Mouse (Mus musculus) intestine, embryonic 16.5 days (tissue): ENCODE measurements around the gene Wdtc1. TPM values are rescaled to one million over a fixed set of nuclear protein-coding genes. Genes with fewer than 3 reads are reported as not detected.
A peak's percentile ranks its signal among the peaks of the same experiment; 100 is the strongest.

ENCODE experiments used
- ATAC-seq: fragments of 200-750 bp; cut with Nextera tagmentation; 2 replicates; pipeline ENCODE4 v1.8.0; 2017; ENCODE audit warnings: moderate TSS enrichment, moderate library complexity
- H3K27ac ChIP-seq: fragments of 300-500 bp; sonication (generic); 2 replicates; pipeline ENCODE4 v1.5.1; 2014; ENCODE audit warnings: mild to moderate bottlenecking, low read length
- H3K27me3 ChIP-seq: fragments of 300-500 bp; sonication (generic); replicated peaks from 2 replicates; pipeline ENCODE4 v1.6.1; 2014; ENCODE audit warnings: low read length, control low read depth, mixed read lengths; ENCODE audit not compliant: control insufficient read depth, insufficient read depth
- H3K36me3 ChIP-seq: fragments of 300-500 bp; sonication (generic); 2 replicates; pipeline ENCODE4 v1.6.1; 2014; ENCODE audit warnings: low read length, control low read depth; ENCODE audit not compliant: control insufficient read depth, insufficient read depth
- H3K4me1 ChIP-seq: fragments of 300-500 bp; sonication (generic); 2 replicates; pipeline ENCODE4 v1.6.1; 2014; ENCODE audit warnings: low read length, control low read depth, mixed read lengths; ENCODE audit not compliant: control insufficient read depth, insufficient read depth
- H3K4me2 ChIP-seq: fragments of 300-500 bp; sonication (generic); 2 replicates; pipeline ENCODE4 v1.6.1; 2014; ENCODE audit warnings: low read depth, low read length, control low read depth
- H3K4me3 ChIP-seq: fragments of 300-500 bp; sonication (generic); 2 replicates; pipeline ENCODE4 v1.5.1; 2014; ENCODE audit warnings: mild to moderate bottlenecking, low read length
- H3K9ac ChIP-seq: fragments of 300-500 bp; sonication (generic); 2 replicates; pipeline ENCODE4 v1.6.1; 2014; ENCODE audit warnings: low read depth, low read length
- H3K9me3 ChIP-seq: fragments of 300-500 bp; sonication (generic); 2 replicates; pipeline ENCODE4 v1.6.1; 2016; ENCODE audit warnings: low read length, control low read depth; ENCODE audit not compliant: control insufficient read depth
- WGBS: fragments of 180-500 bp; shearing (Covaris S2); extraction: QIAGEN DNeasy Blood & Tissue Kit; methylation state at CpG from one replicate; pipeline ENCODE4 v1.1.7; 2014; 5-methylcytosine and 5-hydroxymethylcytosine counted together
- polyA plus RNA-seq: library from polyadenylated mRNA; unstranded; fragments of >200 nt; fragmentation: Nextera tagmentation; extraction: Ambion mirVana; gene quantifications from 2 replicates; pipeline ENCODE4 v1.2.1, GENCODE M21; 2015

The Wdtc1 gene
- polyA plus RNA-seq, 1 experiment from 2014 or later: 11.4 TPM

DNA sequence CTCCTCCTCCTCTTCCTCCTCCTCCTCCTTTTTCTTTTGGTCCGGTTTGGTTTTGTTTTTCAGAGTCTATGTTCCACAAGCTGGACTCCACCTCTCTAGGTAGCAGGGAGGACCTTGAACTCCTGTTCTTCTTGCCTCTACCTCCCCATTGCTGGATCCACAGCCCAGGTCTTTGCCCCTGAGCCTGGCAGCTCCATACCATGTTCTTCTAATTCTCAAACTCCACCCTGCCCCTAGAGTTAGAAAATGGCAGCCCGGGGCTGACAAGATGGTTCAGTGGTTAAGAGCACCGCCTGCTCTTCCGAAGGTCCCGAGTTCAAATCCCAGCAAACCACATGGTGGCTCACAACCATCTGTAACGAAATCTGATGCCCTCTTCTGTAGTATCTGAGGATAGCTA, 1.4 kb upstream of the Wdtc1 start:
- no peak for ATAC-seq
- 93% methylated on average over 6 of the region's 6 CpGs for WGBS

DNA sequence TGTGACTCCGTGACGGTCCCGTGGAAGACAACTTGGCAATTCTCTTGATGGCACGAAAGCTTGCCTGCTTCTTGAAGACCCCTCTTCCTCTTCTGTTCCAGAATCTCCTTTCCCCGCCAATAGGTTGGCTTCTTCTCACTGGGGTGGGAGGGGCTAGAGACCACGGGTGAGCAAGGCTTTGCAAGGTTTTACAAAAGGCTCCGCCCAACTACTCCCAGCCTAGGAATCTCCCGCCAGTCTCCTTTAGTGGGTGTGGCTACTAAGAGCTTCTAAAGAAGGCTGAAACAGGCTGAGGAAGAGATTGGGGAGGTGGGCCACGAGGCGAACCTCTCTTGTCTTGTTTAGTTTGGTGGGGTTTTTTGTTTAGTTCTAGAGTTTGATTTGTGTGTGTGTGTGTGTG, 484 bp downstream of the Wdtc1 start:
- H3K4me3 ChIP-seq: no peak overlapping the region
- ATAC-seq: peak; percentile 40; the same call in 1 of the 2 replicates
- H3K4me2 ChIP-seq: no peak overlapping the region
- no peaks in the 10 kb centered on the region for H3K27me3 ChIP-seq
- H3K4me1 ChIP-seq: no peaks in the 10 kb centered on the region
- no peaks in the 10 kb centered on the region for H3K9me3 ChIP-seq
- 71% methylated on average over 10 of the region's 10 CpGs for WGBS
- H3K36me3 ChIP-seq: no peaks in the 10 kb centered on the region
- H3K27ac ChIP-seq: no peak overlapping the region
- H3K9ac ChIP-seq: no peak overlapping the region

More for the DNA sequence above, 1.4 kb upstream of the Wdtc1 start:
- H3K9ac ChIP-seq: no peak overlapping the region
- no peak overlapping the region for H3K4me2 ChIP-seq
- no peaks in the 10 kb centered on the region for H3K36me3 ChIP-seq
- no peak overlapping the region for H3K27ac ChIP-seq
- no peaks in the 10 kb centered on the region for H3K4me1 ChIP-seq
- no peak overlapping the region for H3K4me3 ChIP-seq
- no peaks in the 10 kb centered on the region for H3K27me3 ChIP-seq
- H3K9me3 ChIP-seq: no peaks in the 10 kb centered on the region

GRCm38 (mm10) chr4:133348051-133348775, 5.1 kb downstream of the Wdtc1 start:
- Histone ChIP-seq H3K36me3 (no peaks in the 10 kb centered on the region), H3K4me1 (no peaks in the 10 kb centered on the region), H3K4me3 (no peak overlapping the region), H3K9ac (no peak overlapping the region), H3K9me3 (no peaks in the 10 kb centered on the region), H3K4me2 (no peak overlapping the region), H3K27ac (no peak overlapping the region), H3K27me3 (no peaks in the 10 kb centered on the region)
- 82% methylated on average over 5 of the region's 5 CpGs for WGBS
- ATAC-seq: no peak

DNA sequence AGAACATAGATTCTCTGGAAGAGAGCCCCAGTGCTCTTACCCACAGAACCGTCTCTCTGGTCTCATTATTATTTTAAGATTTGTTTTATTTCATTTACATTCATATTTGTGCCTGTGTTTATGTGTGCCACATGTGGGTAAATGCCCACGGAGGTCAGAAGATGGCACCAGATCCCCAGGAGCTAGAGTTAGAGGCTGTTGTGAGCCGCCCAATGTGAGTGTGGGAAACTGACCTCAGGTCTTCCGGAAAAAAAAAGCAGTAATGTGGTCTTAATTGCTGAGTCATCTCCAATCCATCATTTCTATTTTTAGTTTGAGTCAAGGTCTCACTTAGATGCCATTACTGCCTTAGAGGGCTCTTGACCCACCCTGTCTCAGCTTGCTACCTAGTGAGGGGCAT, 5.7 kb downstream of the Wdtc1 start:
- H3K27me3 ChIP-seq: no peaks in the 10 kb centered on the region
- no peak for ATAC-seq
- no peaks in the 10 kb centered on the region for H3K4me1 ChIP-seq
- no peaks in the 10 kb centered on the region for H3K9me3 ChIP-seq
- WGBS: 67% methylated on average over 4 of the region's 4 CpGs
- H3K4me3 ChIP-seq: no peak overlapping the region
- no peaks in the 10 kb centered on the region for H3K36me3 ChIP-seq
- H3K4me2 ChIP-seq: no peak overlapping the region
- H3K9ac ChIP-seq: no peak overlapping the region
- H3K27ac ChIP-seq: no peak overlapping the region

GRCm38 (mm10) chr4:133346577-133346976, 6.7 kb downstream of the Wdtc1 start:
- H3K4me3 ChIP-seq: no peak overlapping the region
- WGBS: 70% methylated on average over 4 of the region's 4 CpGs
- no peak overlapping the region for H3K4me2 ChIP-seq
- no peak overlapping the region for H3K27ac ChIP-seq
- no peaks in the 10 kb centered on the region for H3K9me3 ChIP-seq
- no peaks in the 10 kb centered on the region for H3K27me3 ChIP-seq
- H3K4me1 ChIP-seq: no peaks in the 10 kb centered on the region
- ATAC-seq: no peak
- H3K36me3 ChIP-seq: no peaks in the 10 kb centered on the region
- H3K9ac ChIP-seq: no peak overlapping the region

DNA sequence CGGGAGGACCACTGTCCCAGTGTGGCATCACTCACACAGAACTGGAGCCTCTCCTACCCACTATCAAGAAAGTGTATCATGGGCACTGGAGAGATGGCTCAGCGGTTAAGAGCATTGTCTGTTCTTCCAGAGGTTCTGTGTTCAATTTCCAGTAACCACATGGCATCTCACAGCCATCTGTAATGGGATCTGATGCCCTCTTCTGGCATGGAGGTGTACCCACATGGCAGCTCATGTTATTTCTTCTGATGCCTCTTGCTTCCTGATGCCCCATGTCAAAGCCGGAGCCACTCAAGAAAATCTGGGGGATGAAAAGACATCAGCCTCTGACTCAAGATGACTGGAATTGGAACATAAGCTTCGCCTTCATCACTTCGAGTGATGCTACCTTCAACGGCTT, 7.6 kb downstream of the Wdtc1 start:
- Histone ChIP-seq H3K36me3 (no peaks in the 10 kb centered on the region), H3K9me3 (no peaks in the 10 kb centered on the region), H3K27ac (no peak overlapping the region), H3K4me1 (no peaks in the 10 kb centered on the region), H3K27me3 (no peaks in the 10 kb centered on the region), H3K4me2 (no peak overlapping the region), H3K4me3 (no peak overlapping the region), H3K9ac (no peak overlapping the region)
- no peak for ATAC-seq
- WGBS: 86% methylated on average over 6 of the region's 6 CpGs

- Histone ChIP-seq H3K4me1 (no peaks in the 10 kb centered on the region), H3K36me3 (no peaks in the 10 kb centered on the region), H3K27me3 (no peaks in the 10 kb centered on the region), H3K9ac (no peak overlapping the region), H3K4me2 (no peak overlapping the region), H3K27ac (no peak overlapping the region), H3K9me3 (no peaks in the 10 kb centered on the region), H3K4me3 (no peak overlapping the region)
- WGBS: 5% methylated on average over 4 of the region's 4 CpGs
- no peak for ATAC-seq
Observed at GRCm38 (mm10) chr4:133344112-133344511, 9.2 kb downstream of the Wdtc1 start.

DNA sequence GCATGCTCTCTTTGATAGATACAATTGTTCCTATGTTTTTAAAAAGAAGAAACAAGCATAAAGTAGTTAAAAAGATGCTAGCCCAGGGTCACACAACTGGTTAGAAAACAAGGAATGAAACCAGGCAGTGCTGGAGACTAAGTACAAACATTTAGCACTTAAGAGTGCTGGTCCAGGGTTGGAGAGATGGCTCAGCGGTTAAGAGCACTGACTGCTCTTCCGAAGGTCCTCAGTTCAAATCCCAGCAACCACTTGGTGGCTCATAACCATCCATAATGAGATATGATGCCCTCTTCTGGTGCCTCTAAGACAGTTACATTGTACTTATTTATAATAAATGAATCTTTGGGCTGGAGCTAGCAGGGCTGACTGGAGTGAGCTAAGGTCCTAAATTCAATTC, 13.1 kb downstream of the Wdtc1 start:
- H3K36me3 ChIP-seq: no peaks in the 10 kb centered on the region
- H3K27me3 ChIP-seq: no peaks in the 10 kb centered on the region
- H3K9me3 ChIP-seq: no peaks in the 10 kb centered on the region
- no peak overlapping the region for H3K4me3 ChIP-seq
- H3K4me2 ChIP-seq: no peak overlapping the region
- H3K27ac ChIP-seq: no peak overlapping the region
- 94% methylated on average over 2 of the region's 2 CpGs for WGBS
- no peak for ATAC-seq
- no peak overlapping the region for H3K9ac ChIP-seq
- peaks cover 6% of the 10 kb centered on the region; the same call in 1 of the 2 replicates for H3K4me1 ChIP-seq

GRCm38 (mm10) chr4:133339148-133339749, 14.0 kb downstream of the Wdtc1 start:
- no peaks in the 10 kb centered on the region for H3K9me3 ChIP-seq
- H3K9ac ChIP-seq: peak overlapping the region; percentile 87
- ATAC-seq: peak; percentile 98
- no peaks in the 10 kb centered on the region for H3K36me3 ChIP-seq
- H3K4me1 ChIP-seq: peaks cover 6% of the 10 kb centered on the region; the same call in 1 of the 2 replicates
- peak overlapping the region; percentile 78 for H3K4me2 ChIP-seq
- H3K27ac ChIP-seq: peak overlapping the region; percentile 23; the same call in 1 of the 2 replicates
- WGBS: under 1% methylated on average over 57 of the region's 60 CpGs
- H3K27me3 ChIP-seq: no peaks in the 10 kb centered on the region
- H3K4me3 ChIP-seq: peak overlapping the region; percentile 86
